Mouse (Mus musculus) T-cell, adult 66 days (primary cell): ENCODE measurements around the gene Slc17a9. TPM values are rescaled to one million over a fixed set of nuclear protein-coding genes. Genes with fewer than 3 reads are reported as not detected.

Experiments used
- total RNA-seq, 2 experiments: library from RNA; stranded (reverse); gene quantifications; 3 replicates in 1 of 2; 4 replicates in 1 of 2; pipeline ENCODE4 v1.2.4; 2023

Slc17a9 gene
- total RNA-seq: 10 to 100 TPM; 89.8 to 96.5 TPM

GRCm38 (mm10) chr2:180724585-180725413 lies at the start of gene Slc17a9:
Gene Slc17a9, plus strand, starts transcription at chr2:180725263.

GRCm38 (mm10) chr2:180709923-180710272 lies 15.2 kb upstream of the Slc17a9 start, which contains the start of the genes Dido1 and Gid8:
Gene Dido1, minus strand, starts transcription at chr2:180709999.
Gene Gid8, plus strand, starts transcription at chr2:180710117.

GRCm38 (mm10) chr2:180776793-180777192 lies 51.7 kb downstream of the Slc17a9 start, which contains the start of gene Bhlhe23:
Gene Bhlhe23, minus strand, starts transcription at chr2:180776900.

Other genes starting within 250 kb of the Slc17a9 start
- not detected for gene Ntsr1, start 225.3 kb upstream of the Slc17a9 start, total RNA-seq
- 10 to 100 TPM; 42.6 to 47.0 TPM for gene Mrgbp, start 144.0 kb upstream of the Slc17a9 start, total RNA-seq
- 100 to 1,000 TPM in 1 of 2 experiments, 10 to 100 TPM in 1; 94.7 to 108 TPM for gene Ogfr, start 136.0 kb upstream of the Slc17a9 start, total RNA-seq
- 1 to 10 TPM; 2.5 to 3.8 TPM for gene Col9a3, start 127.5 kb upstream of the Slc17a9 start, total RNA-seq
- gene Tcfl5, start 82.6 kb upstream of the Slc17a9 start, total RNA-seq: under 1 TPM; 0.38 to 0.56 TPM
- 100 to 1,000 TPM; 102 to 107 TPM for gene Dido1, start 15.3 kb upstream of the Slc17a9 start, total RNA-seq
- gene Gid8, start 15.1 kb upstream of the Slc17a9 start, total RNA-seq: 10 to 100 TPM; 49.2 to 52.7 TPM
- gene Bhlhe23, start 51.6 kb downstream of the Slc17a9 start, total RNA-seq: not detected
- gene Ythdf1, start 195.7 kb downstream of the Slc17a9 start, total RNA-seq: 10 to 100 TPM; 88.6 to 93.8 TPM
- not detected for gene Birc7, start 203.8 kb downstream of the Slc17a9 start, total RNA-seq
- not detected for gene Nkain4, start 229.4 kb downstream of the Slc17a9 start, total RNA-seq
- 10 to 100 TPM; 74.9 to 81.4 TPM for gene Arfgap1, start 242.0 kb downstream of the Slc17a9 start, total RNA-seq